Mouse (Mus musculus) erythroid progenitor cell, adult 5-6 weeks (primary cell): ENCODE data around the gene Jsrp1. TPM values are rescaled to one million over a fixed set of nuclear protein-coding genes. Genes with fewer than 3 reads are reported as not detected.
"Not testable (repeated sequence)": the region's sequence is repeated elsewhere in the genome, so short reads cannot be mapped to it uniquely, and the experiment has no call there.

Source experiments
- ATAC-seq: replicated peaks from 2 replicates; pipeline ENCODE4 v1.8.0; 2016; ENCODE audit warnings: moderate number of reproducible peaks, mild to moderate bottlenecking, moderate TSS enrichment, inconsistent platforms; ENCODE audit not compliant: poor library complexity, low FRiP score, severe bottlenecking
- total RNA-seq, 2 experiments: library from RNA; stranded (forward) in 1 of 2; stranded (reverse) in 1 of 2; fragments of 150-400 nt in 1 of 2; fragments of 186-747, 209-891 nt in 1 of 2; gene quantifications; 2 replicates each; pipeline versions ENCODE4 v1.2.3 to v1.2.4; 2015 to 2017; ENCODE audit warnings: low replicate concordance in 2 of 2

Jsrp1 gene
- total RNA-seq, 2 experiments from 2014 or later = not detected

- not testable (repeated sequence) for ATAC-seq
Observed at GRCm38 (mm10) chr10:80816303-80816702, 3.0 kb upstream of the Jsrp1 start.

- ATAC-seq = no peak
Observed at GRCm38 (mm10) chr10:80814800-80815199, 1.5 kb upstream of the Jsrp1 start.

- ATAC-seq = no peak
Observed at GRCm38 (mm10) chr10:80812391-80813041, 782 bp downstream of the Jsrp1 start.

- no peak for ATAC-seq
Observed at GRCm38 (mm10) chr10:80810084-80810483, 3.2 kb downstream of the Jsrp1 start.

- ATAC-seq = no peak
Observed at GRCm38 (mm10) chr10:80808985-80809632, 4.2 kb downstream of the Jsrp1 start.

- no peak for ATAC-seq
Observed at GRCm38 (mm10) chr10:80808099-80808984, 5.0 kb downstream of the Jsrp1 start.

- no peak for ATAC-seq
Observed at GRCm38 (mm10) chr10:80807057-80807627, 6.2 kb downstream of the Jsrp1 start.

GRCm38 (mm10) chr10:80806341-80807056 lies 6.8 kb downstream of the Jsrp1 start:
- ATAC-seq = no peak

GRCm38 (mm10) chr10:80805925-80806324 lies 7.4 kb downstream of the Jsrp1 start:
- peak; percentile 76 for ATAC-seq

- no peak for ATAC-seq
Observed at GRCm38 (mm10) chr10:80805322-80805721, 8.0 kb downstream of the Jsrp1 start.

- no peak for ATAC-seq
Observed at GRCm38 (mm10) chr10:80804916-80805315, 8.4 kb downstream of the Jsrp1 start, which contains the start of gene Amh. Gene Amh (plus strand): TSS chr10:80805243.

GRCm38 (mm10) chr10:80804340-80804739 lies 9.0 kb downstream of the Jsrp1 start:
- ATAC-seq = no peak

GRCm38 (mm10) chr10:80802996-80803395 lies 10.3 kb downstream of the Jsrp1 start:
- ATAC-seq = no peak

GRCm38 (mm10) chr10:80802204-80802912 lies 10.9 kb downstream of the Jsrp1 start:
- ATAC-seq = no peak

- ATAC-seq = peak; percentile 9
Observed at GRCm38 (mm10) chr10:80799070-80799566, 14.2 kb downstream of the Jsrp1 start.

- peak; percentile 91 for ATAC-seq
Observed at GRCm38 (mm10) chr10:80798150-80799006, 14.9 kb downstream of the Jsrp1 start, which contains the start of the genes Sf3a2 and Plekhj1. Gene Sf3a2 (plus strand): TSS chr10:80798198. Gene Plekhj1 (minus strand): TSS chr10:80798626.
